Mouse (Mus musculus): ENCODE results near the gene Zdhhc7.

Zdhhc7 gene

DNA sequence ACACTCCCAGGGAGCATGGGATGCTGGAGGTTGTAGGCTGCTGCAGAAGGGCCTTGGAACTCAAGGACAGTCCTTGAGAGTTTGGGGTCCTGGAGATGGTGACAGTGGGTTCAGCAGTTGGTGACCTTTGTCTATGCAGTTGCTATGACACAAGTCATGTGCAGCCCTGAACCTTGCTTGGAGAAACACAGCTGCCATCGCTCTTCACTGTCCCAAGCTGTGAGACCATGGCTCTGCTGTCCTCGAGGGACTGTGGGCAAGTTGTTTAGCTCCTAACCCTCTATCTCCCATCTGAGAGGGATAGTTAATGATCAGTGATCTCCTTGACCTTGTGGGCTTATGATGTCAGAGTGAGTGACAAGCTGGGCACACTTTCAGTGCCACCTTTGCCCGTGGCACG, 64.7 kb downstream of the Zdhhc7 start:
- DNase-seq (ENCODE audit: extremely low read depth, low read depth): no peak

DNA sequence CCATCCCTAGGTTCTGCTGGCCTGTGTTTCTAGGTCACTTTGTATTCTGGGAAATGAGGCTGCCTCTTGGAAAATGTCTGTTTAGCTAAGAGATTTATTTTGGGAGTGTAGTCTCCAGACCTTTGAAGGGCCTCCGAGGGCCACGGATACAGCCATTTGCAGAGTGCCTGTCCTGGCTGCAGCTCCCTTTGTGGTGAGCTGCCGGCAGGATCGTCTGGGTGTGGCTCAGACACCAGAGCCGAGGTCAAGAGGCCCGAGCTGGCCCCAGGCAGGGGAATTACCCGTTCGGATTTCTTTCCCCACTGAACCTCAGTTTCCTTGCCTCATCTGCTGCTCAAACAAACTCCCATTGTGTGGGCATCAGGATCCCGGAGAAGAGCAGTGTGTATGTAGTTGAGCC, 65.2 kb downstream of the Zdhhc7 start:
- DNase-seq (ENCODE audit: extremely low read depth, low read depth): no peak

DNA sequence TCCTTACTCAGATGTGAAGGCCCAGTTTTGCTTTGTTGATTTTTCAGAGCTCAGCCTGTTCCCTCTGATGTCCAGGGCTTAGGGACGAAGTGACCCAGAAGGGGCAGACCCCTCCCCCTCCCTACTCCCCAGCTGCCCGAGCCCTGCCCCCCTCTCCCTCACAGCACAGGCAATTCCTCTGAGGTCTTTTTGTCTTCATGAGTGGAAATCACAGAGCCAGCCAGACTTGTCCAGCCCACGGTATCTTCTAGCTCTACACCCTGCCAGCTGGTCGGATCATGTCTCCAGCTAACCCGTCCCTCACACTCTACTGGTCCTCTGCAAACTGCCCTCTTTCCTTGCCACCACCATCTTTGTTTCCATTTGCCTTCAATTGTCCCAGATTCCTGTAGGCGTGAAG, 66.8 kb downstream of the Zdhhc7 start:
- DNase-seq (ENCODE audit: extremely low read depth, low read depth): no peak

DNA sequence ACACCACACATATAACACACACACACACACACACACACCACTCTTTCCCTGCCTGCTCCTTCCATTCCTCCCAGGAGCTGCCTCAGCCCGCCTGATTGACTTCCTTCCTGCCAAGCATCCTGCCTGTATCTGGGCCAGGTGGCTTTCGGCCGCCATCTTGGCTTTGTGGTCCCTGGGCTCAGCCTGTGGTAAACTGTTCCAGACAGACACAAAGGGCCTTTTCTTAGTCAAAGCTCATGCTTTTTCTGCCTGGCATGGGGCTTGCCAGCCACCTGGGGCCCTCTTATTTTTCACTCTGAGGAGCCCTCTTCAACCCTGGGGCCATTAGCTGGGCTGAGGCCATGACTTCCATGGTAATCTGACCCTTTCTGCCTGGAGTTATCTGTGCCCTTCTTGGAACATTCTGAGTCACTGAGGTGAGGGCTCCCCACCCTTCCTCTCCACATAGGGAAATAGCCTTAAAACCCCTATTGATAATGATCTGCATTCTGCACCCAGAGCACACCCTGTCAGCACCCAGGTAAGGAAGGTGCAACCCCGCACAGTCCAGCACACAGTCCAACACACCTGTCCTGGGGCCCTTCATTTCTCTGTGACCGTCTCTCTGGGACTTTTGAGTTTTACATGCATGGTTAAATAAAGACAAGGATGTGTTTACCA, 68.6 kb downstream of the Zdhhc7 start:
- no peak for DNase-seq (ENCODE audit: extremely low read depth, low read depth)

Data from MEL-GATA-1-ER (cell line).